Mouse (Mus musculus): ENCODE measurements around the gene Atp5g2. TPM values are rescaled to one million over a fixed set of nuclear protein-coding genes. Genes with fewer than 3 reads are reported as not detected.
"Not testable (repeated sequence)": the region's sequence is repeated elsewhere in the genome, so short reads cannot be mapped to it uniquely, and the experiment has no call there.

Gene Atp5g2
- polyA plus RNA-seq, 1 experiment = 434 TPM

- peaks cover 21% of the 10 kb centered on the region for H3K36me3 ChIP-seq (ENCODE audit: control insufficient read depth, insufficient read depth, low read length)
- H3K27me3 ChIP-seq (ENCODE audit: control insufficient read depth, insufficient read depth, low read length) = no peaks in the 10 kb centered on the region
- TF ChIP-seq CTCF (IDR thresholded peaks at IDR 0.05; ENCODE audit: borderline replicate concordance, control insufficient read depth, extremely low read depth, insufficient read depth, low read length, poor library complexity) = no peak
- no peak for TF ChIP-seq POLR2A (IDR thresholded peaks at IDR 0.05; ENCODE audit: control insufficient read depth, extremely low read depth, insufficient read depth, low read length, poor library complexity)
- no peak overlapping the region for H3K27ac ChIP-seq (ENCODE audit: control insufficient read depth, insufficient read depth, low read length)
- H3K4me3 ChIP-seq (ENCODE audit: control insufficient read depth, insufficient read depth, low read length) = no peak overlapping the region
- no peak for DNase-seq
- 88% methylated on average over 3 of the region's 3 CpGs for WGBS
- no peaks in the 10 kb centered on the region for H3K4me1 ChIP-seq (replicated peaks; ENCODE audit: control insufficient read depth, insufficient read depth, low read length)
These were observed 14.2 kb downstream of the Atp5g2 start for GRCm38 (mm10) chr15:102657926-102658381.

DNA sequence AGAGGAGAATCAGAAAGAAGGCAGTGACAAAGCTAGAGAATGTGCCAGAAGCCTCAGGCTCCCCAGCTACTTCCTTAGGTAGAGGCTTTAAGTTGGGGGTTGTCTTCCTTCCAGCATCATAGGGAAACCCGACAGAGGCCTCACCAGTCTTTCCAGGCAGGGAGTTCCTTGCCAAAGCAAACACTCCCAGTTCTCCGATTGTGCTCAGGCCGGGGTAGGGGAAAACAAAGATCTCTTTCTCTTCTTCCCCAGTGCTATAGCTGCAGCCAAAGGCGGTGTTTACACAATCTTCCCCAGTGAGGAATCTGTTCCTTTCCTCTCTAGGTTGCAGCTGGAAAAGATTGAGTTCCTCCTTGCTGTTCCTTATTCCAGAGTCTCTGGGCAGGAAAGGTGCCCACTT is 15.5 kb downstream of the Atp5g2 start:
- DNase-seq = no peak
- no peak for TF ChIP-seq CTCF (IDR thresholded peaks at IDR 0.05; ENCODE audit: borderline replicate concordance, control insufficient read depth, extremely low read depth, insufficient read depth, low read length, poor library complexity)

DNA sequence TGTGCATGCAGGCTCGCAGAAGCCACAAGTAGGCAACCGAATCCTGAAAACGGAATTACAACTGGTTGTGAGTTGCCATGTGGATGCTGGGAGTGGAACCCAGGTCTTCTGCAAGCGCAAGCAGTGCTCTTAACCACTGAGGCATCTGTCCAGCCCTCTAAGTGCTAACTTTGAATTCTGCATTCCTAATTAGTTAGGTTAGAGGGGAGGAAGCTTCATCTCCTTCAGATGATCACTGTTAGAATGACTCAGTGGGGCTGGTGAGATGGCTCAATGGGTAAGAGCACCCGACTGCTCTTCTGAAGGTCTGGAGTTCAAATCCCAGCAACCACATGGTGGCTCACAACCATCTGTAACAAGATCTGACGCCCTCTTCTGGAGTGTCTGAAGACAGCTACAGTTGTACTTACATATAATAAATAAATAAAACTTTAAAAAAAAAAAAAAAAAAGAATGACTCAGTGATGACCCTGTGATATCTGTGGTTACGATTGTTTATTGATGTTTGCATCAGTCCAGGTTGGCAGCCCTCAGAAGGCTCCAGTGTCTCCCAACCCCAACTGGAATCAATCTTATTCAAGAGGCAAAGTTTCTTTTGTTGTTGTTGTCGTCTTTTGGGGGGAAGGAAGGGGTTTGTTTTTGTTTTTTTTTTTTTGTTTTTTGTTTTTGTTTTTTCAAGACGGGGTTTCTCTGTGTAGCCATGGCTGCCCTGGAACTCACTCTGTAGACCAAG is 20.1 kb downstream of the Atp5g2 start:
- DNase-seq; H3K36me3 ChIP-seq (ENCODE audit: control insufficient read depth, insufficient read depth, low read length); H3K27ac ChIP-seq (ENCODE audit: control insufficient read depth, insufficient read depth, low read length); H3K4me1 ChIP-seq (replicated peaks; ENCODE audit: control insufficient read depth, insufficient read depth, low read length); H3K4me3 ChIP-seq (ENCODE audit: control insufficient read depth, insufficient read depth, low read length); H3K27me3 ChIP-seq (ENCODE audit: control insufficient read depth, insufficient read depth, low read length): not testable (repeated sequence)
- WGBS = 89% methylated on average over 9 of the region's 9 CpGs

More for the DNA sequence above, 15.5 kb downstream of the Atp5g2 start:
- 80% methylated on average over 4 of the region's 4 CpGs for WGBS
- peaks cover 9% of the 10 kb centered on the region for H3K36me3 ChIP-seq (ENCODE audit: control insufficient read depth, insufficient read depth, low read length)
- no peak overlapping the region for H3K27ac ChIP-seq (ENCODE audit: control insufficient read depth, insufficient read depth, low read length)
- H3K4me3 ChIP-seq (ENCODE audit: control insufficient read depth, insufficient read depth, low read length) = no peak overlapping the region
- H3K27me3 ChIP-seq (ENCODE audit: control insufficient read depth, insufficient read depth, low read length) = no peaks in the 10 kb centered on the region
- H3K4me1 ChIP-seq (replicated peaks; ENCODE audit: control insufficient read depth, insufficient read depth, low read length) = no peaks in the 10 kb centered on the region

- no peak for DNase-seq
- no peak overlapping the region for H3K4me3 ChIP-seq (ENCODE audit: control insufficient read depth, insufficient read depth, low read length)
- no peaks in the 10 kb centered on the region for H3K4me1 ChIP-seq (replicated peaks; ENCODE audit: control insufficient read depth, insufficient read depth, low read length)
- no peak overlapping the region for H3K27ac ChIP-seq (ENCODE audit: control insufficient read depth, insufficient read depth, low read length)
- TF ChIP-seq CTCF (IDR thresholded peaks at IDR 0.05; ENCODE audit: borderline replicate concordance, control insufficient read depth, extremely low read depth, insufficient read depth, low read length, poor library complexity) = no peak
- no peak for TF ChIP-seq POLR2A (IDR thresholded peaks at IDR 0.05; ENCODE audit: control insufficient read depth, extremely low read depth, insufficient read depth, low read length, poor library complexity)
- H3K27me3 ChIP-seq (ENCODE audit: control insufficient read depth, insufficient read depth, low read length) = no peaks in the 10 kb centered on the region
- H3K36me3 ChIP-seq (ENCODE audit: control insufficient read depth, insufficient read depth, low read length) = no peaks in the 10 kb centered on the region
- 84% methylated on average over 3 of the region's 3 CpGs for WGBS
These were observed 21.0 kb downstream of the Atp5g2 start for GRCm38 (mm10) chr15:102651107-102651506.

DNA sequence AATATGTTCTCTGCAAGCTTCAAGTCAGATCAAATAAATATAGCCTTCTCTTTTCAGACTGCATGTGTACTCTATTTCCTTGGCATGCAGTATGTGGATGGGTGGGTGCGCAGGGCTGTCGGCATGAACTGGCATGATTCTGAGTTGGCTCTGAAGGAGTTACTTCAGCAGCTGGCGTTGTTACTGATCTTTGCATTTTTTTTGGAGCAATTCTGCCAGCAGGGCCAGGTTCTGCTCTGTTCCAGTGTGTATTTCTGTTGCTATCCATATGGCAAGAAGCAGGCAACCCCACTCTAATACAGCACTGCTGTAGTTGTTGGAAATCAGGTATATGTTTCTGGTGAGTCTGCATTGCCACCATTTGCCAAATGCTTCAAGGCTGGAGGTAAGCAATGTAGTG is 36.3 kb downstream of the Atp5g2 start:
- no peaks in the 10 kb centered on the region for H3K4me1 ChIP-seq (replicated peaks; ENCODE audit: control insufficient read depth, insufficient read depth, low read length)
- TF ChIP-seq POLR2A (IDR thresholded peaks at IDR 0.05; ENCODE audit: control insufficient read depth, extremely low read depth, insufficient read depth, low read length, poor library complexity) = no peak
- no peak for TF ChIP-seq CTCF (IDR thresholded peaks at IDR 0.05; ENCODE audit: borderline replicate concordance, control insufficient read depth, extremely low read depth, insufficient read depth, low read length, poor library complexity)
- no peak overlapping the region for H3K27ac ChIP-seq (ENCODE audit: control insufficient read depth, insufficient read depth, low read length)
- no peak overlapping the region for H3K4me3 ChIP-seq (ENCODE audit: control insufficient read depth, insufficient read depth, low read length)
- DNase-seq = no peak
- H3K36me3 ChIP-seq (ENCODE audit: control insufficient read depth, insufficient read depth, low read length) = no peaks in the 10 kb centered on the region
- no peaks in the 10 kb centered on the region for H3K27me3 ChIP-seq (ENCODE audit: control insufficient read depth, insufficient read depth, low read length)
- WGBS = 94% methylated on average over 3 of the region's 3 CpGs

- WGBS = 95% methylated on average over 8 of the region's 8 CpGs
- Histone ChIP-seq H3K36me3 (ENCODE audit: control insufficient read depth, insufficient read depth, low read length) (no peaks in the 10 kb centered on the region), H3K4me1 (replicated peaks; ENCODE audit: control insufficient read depth, insufficient read depth, low read length) (no peaks in the 10 kb centered on the region), H3K27ac (ENCODE audit: control insufficient read depth, insufficient read depth, low read length) (no peak overlapping the region), H3K4me3 (ENCODE audit: control insufficient read depth, insufficient read depth, low read length) (no peak overlapping the region), H3K27me3 (ENCODE audit: control insufficient read depth, insufficient read depth, low read length) (no peaks in the 10 kb centered on the region)
- DNase-seq = no peak
- TF ChIP-seq CTCF (IDR thresholded peaks at IDR 0.05; ENCODE audit: borderline replicate concordance, control insufficient read depth, extremely low read depth, insufficient read depth, low read length, poor library complexity) = no peak
- no peak for TF ChIP-seq POLR2A (IDR thresholded peaks at IDR 0.05; ENCODE audit: control insufficient read depth, extremely low read depth, insufficient read depth, low read length, poor library complexity)
These were observed 37.5 kb downstream of the Atp5g2 start for GRCm38 (mm10) chr15:102634684-102635083.

GRCm38 (mm10) chr15:102625687-102626055 is 46.5 kb downstream of the Atp5g2 start:
- Histone ChIP-seq H3K27me3 (ENCODE audit: control insufficient read depth, insufficient read depth, low read length) (no peaks in the 10 kb centered on the region), H3K4me1 (replicated peaks; ENCODE audit: control insufficient read depth, insufficient read depth, low read length) (peaks cover 9% of the 10 kb centered on the region), H3K27ac (ENCODE audit: control insufficient read depth, insufficient read depth, low read length) (no peak overlapping the region), H3K36me3 (ENCODE audit: control insufficient read depth, insufficient read depth, low read length) (no peaks in the 10 kb centered on the region), H3K4me3 (ENCODE audit: control insufficient read depth, insufficient read depth, low read length) (peak overlapping the region; percentile 73)
- no peak for DNase-seq
- TF ChIP-seq POLR2A (IDR thresholded peaks at IDR 0.05; ENCODE audit: control insufficient read depth, extremely low read depth, insufficient read depth, low read length, poor library complexity) (no peak), CTCF (IDR thresholded peaks at IDR 0.05; ENCODE audit: borderline replicate concordance, control insufficient read depth, extremely low read depth, insufficient read depth, low read length, poor library complexity) (no peak)
- under 1% methylated on average over 18 of the region's 18 CpGs for WGBS
